Mouse (Mus musculus) monocyte, adult 5-6 weeks (primary cell): ENCODE data around the gene Fam120a. TPM values are rescaled to one million over a fixed set of nuclear protein-coding genes. Genes with fewer than 3 reads are reported as not detected.

Experiments used
- ATAC-seq: fragments of 153-309, 156-312 bp; replicated peaks from 2 replicates; pipeline ENCODE4 v1.8.0; 2017; ENCODE audit warnings: mild to moderate bottlenecking; ENCODE audit not compliant: low TSS enrichment, insufficient number of reproducible peaks, severe bottlenecking, poor library complexity, low FRiP score
- total RNA-seq: library from RNA; stranded (forward); fragments of 200-1000, 200-491, 200-594 nt; gene quantifications from 3 replicates; pipeline ENCODE4 v1.2.3, GENCODE M21; 2017

Fam120a gene
- 69.3 to 102 TPM (median 72.9 TPM) in 3 replicates for total RNA-seq

DNA sequence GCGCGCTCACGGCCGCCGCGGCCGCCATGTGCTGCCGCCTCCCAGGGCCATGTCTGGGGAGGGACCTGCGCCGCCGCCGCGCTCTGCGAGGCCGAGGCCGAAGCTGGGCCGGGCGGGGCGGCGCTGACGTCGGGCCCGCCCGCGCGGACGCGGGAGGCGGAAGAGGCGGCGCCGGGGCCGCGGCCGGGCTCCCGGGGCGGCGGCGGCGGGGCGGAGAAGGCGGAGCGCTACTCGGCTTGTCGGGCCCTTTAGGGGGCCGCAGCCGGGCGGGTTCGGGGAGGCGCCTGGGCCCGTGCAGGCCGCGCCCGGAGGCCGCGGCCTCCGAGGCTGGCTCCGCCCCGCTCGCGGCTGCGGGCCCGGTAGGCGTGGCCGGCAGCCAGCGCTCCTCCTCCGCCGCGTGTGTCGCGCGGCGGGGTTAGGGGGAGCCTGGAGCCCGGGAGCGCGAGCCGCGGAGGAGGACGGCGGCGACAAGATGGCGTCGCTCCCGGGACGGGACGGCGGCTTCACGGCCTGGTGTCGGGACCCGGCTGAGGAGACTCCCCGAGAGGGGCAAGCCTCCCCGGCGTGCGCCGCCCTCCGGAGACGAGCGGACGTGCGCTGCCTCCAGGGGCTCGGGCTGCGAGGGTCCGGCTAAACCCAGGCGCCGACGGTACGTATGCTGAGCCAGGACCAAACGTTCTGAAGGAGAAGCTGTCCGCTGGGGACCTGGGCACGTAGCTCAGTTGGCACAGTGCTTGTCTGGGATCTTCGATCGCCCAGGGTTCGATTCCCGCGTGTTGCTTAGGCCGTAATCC lies at the start of gene Fam120a:
Gene Fam120a (minus strand): TSS at position 62 of the 794 bp plus-strand sequence.
- ATAC-seq = peak; percentile 32

DNA sequence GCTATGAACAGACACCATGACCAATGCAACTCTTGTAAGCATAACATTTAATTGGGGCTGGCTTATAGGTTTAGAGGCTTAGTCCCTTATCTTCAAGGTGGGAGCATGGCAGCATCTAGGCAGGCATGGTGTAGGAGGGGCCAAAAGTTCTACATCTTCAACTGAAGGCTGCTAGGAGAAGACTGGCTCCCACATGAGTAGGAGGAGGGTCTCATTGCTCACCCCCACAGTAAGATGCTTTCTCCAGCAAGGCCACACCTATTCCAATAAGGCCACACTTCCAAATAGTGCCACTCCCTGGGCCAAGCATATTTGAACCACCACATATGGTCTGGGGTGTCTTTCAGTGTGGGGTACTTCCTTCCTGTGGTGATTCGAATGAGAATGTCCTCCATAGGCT lies 49.6 kb upstream of the Fam120a start:
- no peak for ATAC-seq

GRCm38 (mm10) chr13:49016311-49016761 lies 48.5 kb upstream of the Fam120a start:
- no peak for ATAC-seq

DNA sequence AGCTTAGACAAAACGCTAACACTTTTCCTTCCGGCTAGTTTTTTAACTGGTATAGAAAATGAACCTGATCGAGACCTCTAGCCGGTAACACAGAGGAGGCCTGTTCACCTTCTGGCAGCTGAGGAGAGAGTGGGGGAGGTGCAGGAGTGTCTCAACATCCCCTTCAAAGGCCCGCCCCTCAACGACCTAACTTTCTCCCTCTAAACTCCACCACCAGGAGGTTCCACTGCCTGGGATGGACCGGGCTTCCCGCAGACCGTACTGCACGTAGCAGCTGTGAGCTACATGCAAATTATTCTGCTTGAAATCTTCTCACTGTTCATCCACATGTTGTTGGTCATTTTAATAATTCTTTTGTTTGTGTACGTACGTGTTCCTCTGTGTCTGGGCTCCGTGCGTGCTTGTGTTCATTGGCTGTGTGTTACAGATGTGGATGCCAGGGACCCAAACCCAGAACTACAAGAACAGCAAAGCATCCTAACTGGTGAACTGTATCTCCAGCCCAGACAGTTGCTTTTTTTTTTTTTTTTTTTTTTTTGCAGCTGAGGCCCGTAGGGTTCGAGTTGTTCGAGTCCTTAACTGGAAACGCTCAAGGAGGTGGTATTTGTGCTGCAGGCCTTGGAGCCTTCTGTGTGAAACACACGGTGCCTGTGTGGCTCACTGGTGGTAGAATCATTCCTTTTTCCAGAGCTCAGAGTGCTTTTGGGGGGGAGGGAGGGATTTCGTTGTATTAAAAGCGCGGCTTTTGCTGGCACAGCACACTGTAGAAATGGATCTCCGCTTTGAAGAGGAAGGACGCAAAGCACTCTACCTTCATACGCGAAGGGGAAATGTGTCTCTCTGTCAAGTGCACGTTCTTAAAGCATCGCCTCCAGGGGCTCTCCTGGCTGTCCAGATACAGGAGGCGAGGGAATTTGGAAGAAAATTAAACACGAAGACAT lies 47.8 kb upstream of the Fam120a start:
- ATAC-seq = no peak

GRCm38 (mm10) chr13:49013206-49013794 lies 45.5 kb upstream of the Fam120a start:
- no peak for ATAC-seq

GRCm38 (mm10) chr13:49001691-49002090 lies 33.9 kb upstream of the Fam120a start:
- no peak for ATAC-seq

- ATAC-seq = 0 out of 2 replicates have a peak, but pooled peaks have one; percentile 40
Measured at GRCm38 (mm10) chr13:48998591-48998990, 30.8 kb upstream of the Fam120a start.

DNA sequence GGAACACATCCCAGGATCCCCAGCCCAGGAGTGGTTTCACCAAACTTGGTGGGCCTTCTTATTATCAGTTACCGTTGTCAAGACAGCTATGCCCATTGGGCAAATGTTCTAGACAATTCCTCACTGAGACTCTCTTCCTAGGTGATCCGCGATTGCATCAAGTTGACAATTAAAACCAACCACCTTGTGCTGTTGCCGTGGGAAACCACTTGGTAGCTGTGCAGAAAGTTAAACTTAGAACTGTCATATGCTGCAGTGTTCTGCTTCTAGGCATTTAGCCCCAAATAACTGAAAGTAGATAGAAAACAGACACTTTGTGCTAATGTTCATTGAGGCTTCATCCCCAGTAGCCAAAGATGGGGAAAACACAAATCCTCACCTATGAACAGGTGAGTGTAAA lies 28.9 kb upstream of the Fam120a start:
- no peak for ATAC-seq

DNA sequence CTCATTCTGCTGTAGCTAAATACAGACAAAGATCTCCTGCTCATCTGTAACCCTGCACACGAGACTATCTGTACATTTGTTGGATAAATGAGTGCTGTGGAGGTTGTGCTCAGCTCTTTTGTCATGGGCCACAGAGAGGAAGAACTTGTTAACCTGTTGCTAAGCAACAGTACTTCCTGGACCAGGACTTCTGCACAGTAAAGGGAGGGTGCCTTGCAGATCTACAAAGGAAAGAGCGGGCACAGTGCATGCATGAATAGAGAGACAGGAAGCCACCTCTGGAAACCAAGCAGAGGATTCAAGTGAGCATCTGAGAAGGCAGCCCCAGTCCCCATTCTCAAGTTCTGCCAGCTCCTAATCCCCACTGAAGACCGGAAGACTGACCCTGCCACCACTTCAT lies 27.1 kb upstream of the Fam120a start:
- ATAC-seq = no peak

GRCm38 (mm10) chr13:48992914-48993313 lies 25.1 kb upstream of the Fam120a start:
- no peak for ATAC-seq

- ATAC-seq = no peak
Measured at GRCm38 (mm10) chr13:48990138-48990537, 22.3 kb upstream of the Fam120a start.

- no peak for ATAC-seq
Measured at GRCm38 (mm10) chr13:48982482-48983098, 14.8 kb upstream of the Fam120a start.

GRCm38 (mm10) chr13:48979069-48979468 lies 11.3 kb upstream of the Fam120a start:
- no peak for ATAC-seq

DNA sequence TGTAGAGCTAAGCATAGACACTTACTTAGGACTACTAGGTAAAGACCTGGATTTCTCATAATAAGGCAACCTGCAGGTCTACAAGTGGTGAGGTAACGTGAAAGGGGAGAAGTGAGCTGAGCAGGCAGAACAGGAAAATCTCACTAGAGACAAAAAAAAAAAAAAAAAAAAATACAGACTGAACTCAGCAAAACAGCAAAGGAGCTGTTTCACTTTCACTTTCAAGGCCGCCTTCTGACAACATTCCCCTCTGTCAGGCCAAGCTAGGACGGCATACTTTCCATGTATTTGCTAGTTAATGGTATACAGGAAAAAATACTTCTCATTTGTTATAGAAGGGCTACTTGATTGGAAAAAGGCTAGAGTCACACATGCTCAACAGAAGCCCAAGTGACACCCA lies 10.0 kb upstream of the Fam120a start:
- ATAC-seq = no peak; the same call in 1 of the 2 replicates

GRCm38 (mm10) chr13:48974699-48975098 lies 6.9 kb upstream of the Fam120a start:
- ATAC-seq = no peak

DNA sequence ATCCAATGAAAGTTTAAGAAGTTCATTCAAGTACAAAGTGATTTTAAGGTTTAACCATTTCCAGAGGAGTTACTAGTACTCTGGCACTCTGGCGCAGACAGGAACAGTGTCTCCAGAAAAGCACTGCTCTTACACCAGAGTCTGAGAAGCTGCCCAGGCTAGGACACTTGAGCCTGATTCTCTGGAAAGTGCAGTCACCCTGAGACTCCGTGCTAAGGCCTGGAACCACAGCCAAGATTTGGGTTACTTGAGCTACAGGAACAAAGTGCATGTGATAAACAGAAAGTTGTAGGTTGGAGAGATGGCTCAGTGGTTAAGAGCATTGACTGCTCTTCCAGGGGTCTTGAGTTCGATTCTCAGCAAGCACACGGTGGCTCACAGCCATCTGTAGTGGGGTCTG lies 6.4 kb upstream of the Fam120a start:
- ATAC-seq = no peak

- no peak; the same call in 1 of the 2 replicates for ATAC-seq
Measured at GRCm38 (mm10) chr13:48973231-48973630, 5.4 kb upstream of the Fam120a start.

GRCm38 (mm10) chr13:48971033-48971432 lies 3.2 kb upstream of the Fam120a start:
- no peak for ATAC-seq

DNA sequence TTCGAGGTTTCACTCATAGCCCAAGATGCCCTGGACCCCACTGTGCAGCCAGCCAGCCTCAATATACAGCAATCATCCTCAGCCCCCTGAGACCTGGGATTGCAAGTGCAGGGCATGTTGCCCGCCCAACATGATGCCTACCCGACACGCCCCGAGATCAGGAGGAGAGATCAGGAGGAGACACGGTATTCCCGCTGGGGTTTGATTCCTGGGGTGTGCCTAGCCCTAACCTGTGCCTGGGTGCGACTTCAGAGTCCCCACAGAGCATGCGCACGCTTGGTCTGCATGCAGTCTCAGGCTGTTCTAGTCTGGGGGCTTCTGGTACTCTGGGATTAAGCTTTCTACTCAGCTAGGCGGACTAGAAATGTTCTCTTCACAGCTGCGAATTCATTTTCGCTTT lies 2.7 kb upstream of the Fam120a start:
- ATAC-seq = no peak
